Mouse (Mus musculus): ENCODE measurements around the gene Msh2. TPM values are rescaled to one million over a fixed set of nuclear protein-coding genes. Genes with fewer than 3 reads are reported as not detected.

Msh2 gene
- polyA plus RNA-seq, 1 experiment from 2014 or later: 57.5 TPM

DNA sequence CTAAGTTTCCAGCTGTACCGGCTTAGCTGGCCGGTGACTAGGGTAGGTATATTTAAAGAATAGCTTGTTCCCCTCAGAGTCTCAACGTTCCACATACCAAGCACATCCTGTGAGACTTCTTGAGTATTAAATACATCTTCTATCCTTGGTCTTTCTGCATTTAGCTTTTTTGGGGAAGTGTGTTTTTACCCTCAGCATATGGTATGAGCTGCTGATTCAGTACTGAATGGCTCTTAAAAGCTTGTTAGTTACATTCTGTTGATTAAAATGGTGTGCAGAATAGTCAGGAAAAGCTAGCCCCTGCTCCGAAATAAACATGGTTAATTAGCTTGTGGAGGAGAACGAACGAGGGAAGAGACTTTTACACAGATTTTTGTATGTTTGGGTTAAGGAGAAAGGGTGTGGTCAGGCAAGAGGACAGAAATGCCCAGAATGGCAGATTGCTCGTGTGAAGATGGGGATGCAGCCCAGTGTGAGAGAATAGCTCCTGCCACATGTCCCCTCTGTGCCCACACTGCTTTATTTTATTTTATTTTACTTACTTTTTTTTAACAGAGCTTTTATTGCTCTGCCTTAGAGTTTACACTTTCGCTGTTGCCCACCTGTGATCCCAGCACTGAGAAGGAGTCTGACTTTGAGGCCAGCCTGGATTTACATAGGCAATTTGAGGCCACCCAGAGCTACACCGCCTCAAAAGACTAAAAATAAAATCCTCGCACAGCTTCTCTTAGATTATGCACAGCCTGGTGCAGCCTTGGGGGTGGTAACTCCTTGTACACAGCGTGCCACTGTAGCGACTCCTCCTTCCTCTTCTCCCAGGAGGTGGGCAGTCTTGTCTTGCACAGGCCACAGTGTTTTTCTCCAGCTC is 54.6 kb downstream of the Msh2 start:
- no peak overlapping the region for H3K9ac ChIP-seq (replicated peaks)
- H3K27me3 ChIP-seq (replicated peaks): no peaks in the 10 kb centered on the region
- 91% methylated on average over 12 of the region's 12 CpGs for WGBS
- no peaks in the 10 kb centered on the region for H3K9me3 ChIP-seq (replicated peaks)
- ATAC-seq (ENCODE audit: low FRiP score): no peak
- H3K27ac ChIP-seq (replicated peaks): no peak overlapping the region
- no peaks in the 10 kb centered on the region for H3K4me1 ChIP-seq
- H3K4me3 ChIP-seq (replicated peaks): no peak overlapping the region
- H3K4me2 ChIP-seq: no peak overlapping the region
- H3K36me3 ChIP-seq: peaks cover 41% of the 10 kb centered on the region

DNA sequence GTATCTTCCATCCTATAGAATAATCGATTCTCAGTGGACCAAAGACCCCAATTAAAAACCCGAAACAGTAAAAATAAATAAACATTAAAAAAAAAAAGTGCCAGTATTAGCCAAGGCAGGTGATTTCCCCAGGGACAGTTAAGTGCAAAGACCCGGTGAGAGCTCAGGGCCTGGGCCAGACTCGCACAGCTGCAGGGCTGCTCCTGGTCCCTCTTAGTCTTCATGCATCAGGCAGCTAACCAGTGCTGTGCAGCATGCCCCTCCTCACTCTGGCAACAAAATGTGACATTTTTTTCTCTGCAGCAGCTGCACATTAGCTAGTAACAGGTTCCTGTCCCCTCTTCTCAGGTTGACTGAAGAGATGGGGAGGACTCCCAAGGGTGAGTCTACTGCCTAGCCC is 59.8 kb downstream of the Msh2 start:
- ATAC-seq (ENCODE audit: low FRiP score): no peak
- no peak overlapping the region for H3K4me2 ChIP-seq
- H3K27me3 ChIP-seq (replicated peaks): no peaks in the 10 kb centered on the region
- H3K4me1 ChIP-seq: no peaks in the 10 kb centered on the region
- 0 out of 2 replicates have a peak, but pooled peaks cover 4% of the 10 kb centered on the region for H3K36me3 ChIP-seq
- H3K27ac ChIP-seq (replicated peaks): no peak overlapping the region
- H3K9ac ChIP-seq (replicated peaks): no peak overlapping the region
- 72% methylated on average over 4 of the region's 4 CpGs for WGBS
- no peaks in the 10 kb centered on the region for H3K9me3 ChIP-seq (replicated peaks)
- no peak overlapping the region for H3K4me3 ChIP-seq (replicated peaks)

GRCm38 (mm10) chr17:87734471-87734870 is 62.3 kb downstream of the Msh2 start:
- H3K27me3 ChIP-seq (replicated peaks): no peaks in the 10 kb centered on the region
- H3K4me1 ChIP-seq: no peaks in the 10 kb centered on the region
- WGBS: 94% methylated on average over 8 of the region's 8 CpGs
- H3K4me3 ChIP-seq (replicated peaks): no peak overlapping the region
- H3K27ac ChIP-seq (replicated peaks): no peak overlapping the region
- H3K4me2 ChIP-seq: no peak overlapping the region
- H3K36me3 ChIP-seq: no peaks in the 10 kb centered on the region
- no peaks in the 10 kb centered on the region for H3K9me3 ChIP-seq (replicated peaks)
- no peak for ATAC-seq (ENCODE audit: low FRiP score)
- no peak overlapping the region for H3K9ac ChIP-seq (replicated peaks)

DNA sequence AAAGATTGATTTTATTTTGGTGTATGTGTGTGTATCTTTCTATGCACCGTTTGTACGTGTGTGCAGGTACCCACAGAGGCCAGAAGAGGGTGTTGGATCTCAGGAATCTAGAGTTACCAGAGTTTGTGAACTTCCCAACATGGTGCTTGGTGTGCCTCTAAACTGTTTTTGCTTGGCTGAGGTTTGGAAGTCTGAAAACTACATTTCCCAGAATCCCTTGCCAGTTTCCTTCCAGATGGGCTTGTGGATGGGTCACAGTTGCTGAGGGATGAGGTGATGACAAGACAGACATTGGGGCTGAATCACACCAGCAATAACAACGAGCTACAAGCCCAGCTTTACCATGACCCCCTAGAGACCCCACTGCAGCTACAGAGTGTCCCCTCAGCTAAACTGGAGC is 65.0 kb downstream of the Msh2 start:
- 84% methylated on average over 3 of the region's 3 CpGs for WGBS
- Histone ChIP-seq H3K27me3 (replicated peaks) (no peaks in the 10 kb centered on the region), H3K9me3 (replicated peaks) (no peaks in the 10 kb centered on the region)

GRCm38 (mm10) chr17:87739835-87740234 is 67.7 kb downstream of the Msh2 start:
- H3K4me3 ChIP-seq (replicated peaks): no peak overlapping the region
- H3K4me2 ChIP-seq: no peak overlapping the region
- H3K9me3 ChIP-seq (replicated peaks): no peaks in the 10 kb centered on the region
- ATAC-seq (ENCODE audit: low FRiP score): no peak
- WGBS: 36% methylated on average over 1 of the region's 1 CpGs
- no peak overlapping the region for H3K27ac ChIP-seq (replicated peaks)
- no peaks in the 10 kb centered on the region for H3K36me3 ChIP-seq
- peaks cover 19% of the 10 kb centered on the region for H3K27me3 ChIP-seq (replicated peaks)
- H3K4me1 ChIP-seq: no peaks in the 10 kb centered on the region
- H3K9ac ChIP-seq (replicated peaks): no peak overlapping the region

More for the DNA sequence above, 65.0 kb downstream of the Msh2 start:
- no peak for ATAC-seq (ENCODE audit: low FRiP score)
- Histone ChIP-seq H3K36me3 (no peaks in the 10 kb centered on the region), H3K4me3 (replicated peaks) (no peak overlapping the region), H3K4me1 (no peaks in the 10 kb centered on the region), H3K27ac (replicated peaks) (no peak overlapping the region), H3K4me2 (no peak overlapping the region), H3K9ac (replicated peaks) (no peak overlapping the region)

- 11% methylated on average over 32 of the region's 32 CpGs for WGBS
- Histone ChIP-seq H3K4me2 (peak overlapping the region; percentile 95), H3K4me3 (replicated peaks) (peak overlapping the region; percentile 55), H3K4me1 (peaks cover 20% of the 10 kb centered on the region), H3K27ac (replicated peaks) (peak overlapping the region; percentile 78), H3K9me3 (replicated peaks) (no peaks in the 10 kb centered on the region), H3K9ac (replicated peaks) (peak overlapping the region; percentile 63), H3K27me3 (replicated peaks) (peaks cover 44% of the 10 kb centered on the region), H3K36me3 (no peaks in the 10 kb centered on the region)
- ATAC-seq (ENCODE audit: low FRiP score): peak; percentile 38; the same call in 1 of the 2 replicates
Observed at GRCm38 (mm10) chr17:87744985-87745925, 73.1 kb downstream of the Msh2 start.

DNA sequence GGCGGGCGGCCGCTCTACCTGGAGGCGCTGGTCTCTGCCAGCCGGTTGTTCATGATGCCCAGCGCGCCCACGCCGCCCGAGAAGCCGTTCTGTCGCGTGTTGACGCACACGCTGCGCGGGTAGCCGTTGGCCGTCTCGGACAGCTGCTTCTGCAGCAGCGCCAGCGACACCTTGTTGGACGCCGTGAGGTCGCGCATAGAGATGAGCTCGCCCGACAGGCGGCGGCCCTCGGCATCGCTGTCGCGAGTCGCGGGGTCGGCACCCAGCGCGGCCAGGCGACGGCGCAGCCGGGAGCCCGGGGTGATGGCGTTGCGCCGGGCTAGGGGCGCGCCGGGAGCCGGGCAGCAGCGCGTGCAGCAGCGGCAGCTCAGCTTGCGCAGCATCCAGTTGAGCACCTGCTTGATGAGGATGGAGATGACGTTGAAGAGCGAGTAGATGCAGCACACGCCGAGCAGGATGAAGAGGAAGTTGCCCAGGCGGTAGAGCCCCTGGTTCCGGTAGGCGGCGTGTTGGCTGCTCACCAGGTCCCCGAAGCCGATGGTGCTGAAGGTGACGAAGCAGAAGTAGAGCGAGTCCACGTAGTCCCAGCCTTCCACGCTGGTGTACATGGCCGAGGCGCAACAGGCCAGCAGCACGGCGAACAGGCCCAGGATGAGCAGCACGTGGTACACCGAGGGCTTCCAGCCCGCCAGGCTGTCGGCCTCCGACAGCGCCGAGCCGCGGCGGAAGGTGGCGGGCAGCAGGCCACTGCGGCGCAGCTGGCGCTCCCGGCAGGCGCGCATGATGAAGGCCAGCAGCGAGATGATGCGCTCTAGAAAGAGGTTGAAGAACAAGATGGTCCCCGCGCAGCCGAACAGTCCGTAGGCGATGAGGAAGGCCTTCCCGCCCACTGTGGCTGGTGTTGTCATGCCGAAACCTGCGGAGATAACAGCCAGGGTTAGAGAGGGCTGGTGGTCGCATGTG is 74.1 kb downstream of the Msh2 start:
- H3K27ac ChIP-seq (replicated peaks): peak overlapping the region; percentile 78
- peaks cover 20% of the 10 kb centered on the region for H3K4me1 ChIP-seq
- H3K4me3 ChIP-seq (replicated peaks): peak overlapping the region; percentile 55
- H3K27me3 ChIP-seq (replicated peaks): peaks cover 44% of the 10 kb centered on the region
- no peaks in the 10 kb centered on the region for H3K9me3 ChIP-seq (replicated peaks)
- peak overlapping the region; percentile 63 for H3K9ac ChIP-seq (replicated peaks)
- WGBS: under 1% methylated on average over 100 of the region's 101 CpGs
- H3K4me2 ChIP-seq: peak overlapping the region; percentile 95
- peak; percentile 86 for ATAC-seq (ENCODE audit: low FRiP score)
- H3K36me3 ChIP-seq: no peaks in the 10 kb centered on the region

- Histone ChIP-seq H3K27me3 (replicated peaks) (no peaks in the 10 kb centered on the region), H3K9me3 (replicated peaks) (no peaks in the 10 kb centered on the region), H3K4me3 (replicated peaks) (no peak overlapping the region), H3K4me2 (no peak overlapping the region), H3K27ac (replicated peaks) (no peak overlapping the region), H3K4me1 (no peaks in the 10 kb centered on the region), H3K9ac (replicated peaks) (no peak overlapping the region), H3K36me3 (no peaks in the 10 kb centered on the region)
- ATAC-seq (ENCODE audit: low FRiP score): no peak
- 91% methylated on average over 4 of the region's 4 CpGs for WGBS
Observed at GRCm38 (mm10) chr17:87760315-87760714, 88.2 kb downstream of the Msh2 start.

DNA sequence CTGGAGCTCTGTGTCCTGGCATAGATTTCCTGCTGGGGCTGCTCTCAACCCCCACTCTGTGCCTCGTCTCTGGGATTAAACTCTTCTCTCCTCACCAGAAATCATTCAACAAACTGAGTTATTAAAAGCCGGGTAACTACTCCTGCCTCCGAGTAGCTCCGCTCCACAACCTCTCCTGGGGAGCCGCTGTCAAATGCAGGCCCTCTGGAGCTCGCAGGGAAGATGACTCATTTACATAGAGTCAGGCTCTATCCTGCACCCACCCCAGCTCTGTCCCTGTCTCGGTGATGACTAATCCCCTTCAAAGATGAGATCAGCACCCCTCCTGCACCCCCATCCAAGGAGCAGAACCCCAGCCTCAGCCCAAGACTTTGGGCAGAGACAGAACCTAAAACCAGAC is 91.0 kb downstream of the Msh2 start:
- Histone ChIP-seq H3K4me3 (replicated peaks) (no peak overlapping the region), H3K27me3 (replicated peaks) (no peaks in the 10 kb centered on the region), H3K4me2 (no peak overlapping the region), H3K9ac (replicated peaks) (no peak overlapping the region), H3K36me3 (no peaks in the 10 kb centered on the region), H3K27ac (replicated peaks) (no peak overlapping the region), H3K9me3 (replicated peaks) (no peaks in the 10 kb centered on the region), H3K4me1 (no peaks in the 10 kb centered on the region)
- ATAC-seq (ENCODE audit: low FRiP score): no peak
- 45% methylated on average over 7 of the region's 7 CpGs for WGBS

DNA sequence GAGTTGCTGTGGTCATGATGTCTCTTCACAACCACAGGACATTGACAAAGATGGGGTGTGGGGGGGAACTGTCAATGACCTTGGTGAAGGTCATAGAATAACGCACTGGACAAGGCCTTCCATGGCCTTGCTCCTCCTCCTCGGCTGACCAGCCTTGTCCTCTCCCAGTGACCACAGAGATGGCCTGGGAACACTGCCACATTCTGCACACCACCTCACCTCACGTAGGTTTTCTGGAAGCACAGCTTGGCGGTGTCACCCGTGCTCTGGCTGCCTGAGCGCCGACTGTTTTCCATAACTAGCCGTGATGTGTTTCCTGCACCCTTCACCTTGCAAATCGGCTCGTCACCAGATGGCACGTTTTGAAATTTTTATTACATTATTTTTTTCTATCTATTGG is 92.9 kb downstream of the Msh2 start:
- no peak overlapping the region for H3K4me3 ChIP-seq (replicated peaks)
- no peak for ATAC-seq (ENCODE audit: low FRiP score)
- H3K9ac ChIP-seq (replicated peaks): no peak overlapping the region

DNA sequence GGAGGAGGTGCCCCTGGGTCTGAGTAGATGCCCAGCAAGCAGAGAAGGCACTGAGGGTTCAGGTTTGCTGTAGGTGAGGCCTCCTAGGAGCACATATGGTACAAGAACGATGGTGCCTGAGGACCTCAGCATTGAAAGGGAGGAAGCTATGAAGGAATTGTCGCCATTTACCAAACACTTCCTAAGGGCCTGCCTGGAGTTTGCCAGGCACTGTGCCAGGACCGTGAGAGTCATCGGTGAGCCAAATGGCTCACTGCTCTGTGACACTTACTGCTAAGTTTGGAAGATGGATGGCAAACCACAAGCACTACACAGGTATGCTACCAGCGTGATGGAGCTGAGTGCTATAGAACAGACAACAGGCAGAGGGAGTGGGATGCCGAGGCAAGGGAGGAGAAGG is 94.8 kb downstream of the Msh2 start:
- no peak overlapping the region for H3K9ac ChIP-seq (replicated peaks)
- no peaks in the 10 kb centered on the region for H3K9me3 ChIP-seq (replicated peaks)
- no peak overlapping the region for H3K4me3 ChIP-seq (replicated peaks)
- H3K4me2 ChIP-seq: no peak overlapping the region
- no peaks in the 10 kb centered on the region for H3K4me1 ChIP-seq
- ATAC-seq (ENCODE audit: low FRiP score): no peak
- no peaks in the 10 kb centered on the region for H3K27me3 ChIP-seq (replicated peaks)
- H3K36me3 ChIP-seq: no peaks in the 10 kb centered on the region
- no peak overlapping the region for H3K27ac ChIP-seq (replicated peaks)
- WGBS: 89% methylated on average over 6 of the region's 6 CpGs

More for the DNA sequence above, 92.9 kb downstream of the Msh2 start:
- Histone ChIP-seq H3K36me3 (no peaks in the 10 kb centered on the region), H3K4me1 (no peaks in the 10 kb centered on the region), H3K27ac (replicated peaks) (no peak overlapping the region), H3K27me3 (replicated peaks) (no peaks in the 10 kb centered on the region), H3K4me2 (no peak overlapping the region), H3K9me3 (replicated peaks) (no peaks in the 10 kb centered on the region)
- 95% methylated on average over 11 of the region's 11 CpGs for WGBS
